Mouse (Mus musculus) hindlimb bud, embryonic 11.5 days (tissue): ENCODE measurements around the gene Men1.
A peak's percentile ranks its signal among the peaks of the same experiment; 100 is the strongest.

Experiments
- DNase-seq: peaks from one replicate; pipeline ENCODE4 v3.0.0-alpha.2; 2012; ENCODE audit warnings: low read depth, low spot score; ENCODE audit errors: extremely low spot score

The Men1 gene

GRCm38 (mm10) chr19:6363411-6364240 lies 28.8 kb downstream of the Men1 start, which contains the start of gene Sf1:
Gene Sf1 (plus strand): TSS chr19:6363690.
- DNase-seq: peak; percentile 98

- DNase-seq: no peak
Measured at GRCm38 (mm10) chr19:6364317-6364725, 29.5 kb downstream of the Men1 start.

GRCm38 (mm10) chr19:6364842-6365241 lies 30.1 kb downstream of the Men1 start:
- DNase-seq: no peak

GRCm38 (mm10) chr19:6370175-6370574 lies 35.4 kb downstream of the Men1 start:
- DNase-seq: no peak

GRCm38 (mm10) chr19:6372433-6372832 lies 37.7 kb downstream of the Men1 start:
- no peak for DNase-seq

- DNase-seq: no peak
Measured at GRCm38 (mm10) chr19:6373539-6374400, 39.0 kb downstream of the Men1 start.

GRCm38 (mm10) chr19:6374571-6374970 lies 39.8 kb downstream of the Men1 start:
- no peak for DNase-seq

GRCm38 (mm10) chr19:6375423-6376254 lies 40.9 kb downstream of the Men1 start:
- no peak for DNase-seq

GRCm38 (mm10) chr19:6376255-6376564 lies 41.4 kb downstream of the Men1 start:
- no peak for DNase-seq

- no peak for DNase-seq
Measured at GRCm38 (mm10) chr19:6376643-6377042, 41.9 kb downstream of the Men1 start.

GRCm38 (mm10) chr19:6377327-6378040 lies 42.7 kb downstream of the Men1 start:
- no peak for DNase-seq

GRCm38 (mm10) chr19:6380411-6381166 lies 45.8 kb downstream of the Men1 start:
- DNase-seq: no peak

GRCm38 (mm10) chr19:6381238-6381637 lies 46.5 kb downstream of the Men1 start:
- DNase-seq: no peak

- DNase-seq: no peak
Measured at GRCm38 (mm10) chr19:6382323-6382924, 47.6 kb downstream of the Men1 start.

- no peak for DNase-seq
Measured at GRCm38 (mm10) chr19:6383470-6383869, 48.7 kb downstream of the Men1 start.

- no peak for DNase-seq
Measured at GRCm38 (mm10) chr19:6384128-6384527, 49.3 kb downstream of the Men1 start, which contains the start of gene Pygm. Gene Pygm (plus strand): TSS chr19:6384399.

- DNase-seq: no peak
Measured at GRCm38 (mm10) chr19:6384954-6385353, 50.2 kb downstream of the Men1 start.

- DNase-seq: no peak
Measured at GRCm38 (mm10) chr19:6385419-6385818, 50.6 kb downstream of the Men1 start.

- DNase-seq: no peak
Measured at GRCm38 (mm10) chr19:6385821-6386220, 51.0 kb downstream of the Men1 start.
